Mouse (Mus musculus): ENCODE measurements around the gene Nop2. TPM values are rescaled to one million over a fixed set of nuclear protein-coding genes. Genes with fewer than 3 reads are reported as not detected.

Nop2 gene
- polyA plus RNA-seq, 1 experiment from 2014 or later: 72.1 TPM

Small RNAs within 50 kb of the gene (microRNA-seq; reads per million reads assigned to microRNA genes)
- 0.25 reads per million for gene Mir7045

Other genes starting within 250 kb of the Nop2 start
- 0.28 and 0.37 TPM in 2 replicates for gene Cd4, start 243.7 kb upstream of the Nop2 start, polyA plus RNA-seq (2014; fragmentation: Nextera tagmentation; extraction: Ambion mirVana)
- gene Lag3, start 220.2 kb upstream of the Nop2 start, polyA plus RNA-seq (2014; fragmentation: Nextera tagmentation; extraction: Ambion mirVana): 1.8 and 2.1 TPM in 2 replicates
- 232 and 257 TPM in 2 replicates for gene Ptms, start 211.8 kb upstream of the Nop2 start, polyA plus RNA-seq (2014; fragmentation: Nextera tagmentation; extraction: Ambion mirVana)
- 352 and 357 TPM in 2 replicates for gene Mlf2, start 200.5 kb upstream of the Nop2 start, polyA plus RNA-seq (2014; fragmentation: Nextera tagmentation; extraction: Ambion mirVana)
- 155 and 159 TPM in 2 replicates for gene Cops7a, start 166.4 kb upstream of the Nop2 start, polyA plus RNA-seq (2014; fragmentation: Nextera tagmentation; extraction: Ambion mirVana)
- 0.85 and 1.2 TPM in 2 replicates for gene Pianp, start 135.2 kb upstream of the Nop2 start, polyA plus RNA-seq (2014; fragmentation: Nextera tagmentation; extraction: Ambion mirVana)
- 9.2 and 10.8 TPM in 2 replicates for gene Zfp384, start 122.8 kb upstream of the Nop2 start, polyA plus RNA-seq (2014; fragmentation: Nextera tagmentation; extraction: Ambion mirVana)
- 94.4 and 108 TPM in 2 replicates for gene Ing4, start 92.1 kb upstream of the Nop2 start, polyA plus RNA-seq (2014; fragmentation: Nextera tagmentation; extraction: Ambion mirVana)
- 11.4 and 13.4 TPM in 2 replicates for gene Acrbp, start 82.2 kb upstream of the Nop2 start, polyA plus RNA-seq (2014; fragmentation: Nextera tagmentation; extraction: Ambion mirVana)
- 2.3 and 3.0 TPM in 2 replicates for gene Lpar5, start 64.0 kb upstream of the Nop2 start, polyA plus RNA-seq (2014; fragmentation: Nextera tagmentation; extraction: Ambion mirVana)
- 74.2 and 74.8 TPM in 2 replicates for gene Chd4, start 35.9 kb upstream of the Nop2 start, polyA plus RNA-seq (2014; fragmentation: Nextera tagmentation; extraction: Ambion mirVana)
- 6.7 and 7.6 TPM in 2 replicates for gene Iffo1, start 13.3 kb downstream of the Nop2 start, polyA plus RNA-seq (2014; fragmentation: Nextera tagmentation; extraction: Ambion mirVana)
- 2,406 and 2,408 TPM in 2 replicates for gene Gapdh, start 34.6 kb downstream of the Nop2 start, polyA plus RNA-seq (2014; fragmentation: Nextera tagmentation; extraction: Ambion mirVana)
- gene Ncapd2, start 59.8 kb downstream of the Nop2 start, polyA plus RNA-seq (2014; fragmentation: Nextera tagmentation; extraction: Ambion mirVana): 109 and 129 TPM in 2 replicates
- 217 and 221 TPM in 2 replicates for gene Mrpl51, start 59.9 kb downstream of the Nop2 start, polyA plus RNA-seq (2014; fragmentation: Nextera tagmentation; extraction: Ambion mirVana)
- gene Vamp1, start 83.6 kb downstream of the Nop2 start, polyA plus RNA-seq (2014; fragmentation: Nextera tagmentation; extraction: Ambion mirVana): 2.5 and 2.7 TPM in 2 replicates
- gene Tapbpl, start 100.0 kb downstream of the Nop2 start, polyA plus RNA-seq (2014; fragmentation: Nextera tagmentation; extraction: Ambion mirVana): 5.7 and 7.1 TPM in 2 replicates
- 1.4 and 2.1 TPM in 2 replicates for gene Cd27, start 105.1 kb downstream of the Nop2 start, polyA plus RNA-seq (2014; fragmentation: Nextera tagmentation; extraction: Ambion mirVana)
- 0.12 TPM in 1 of 2 replicates, not detected in the other for gene Tuba3a, start 154.1 kb downstream of the Nop2 start, polyA plus RNA-seq (2014; fragmentation: Nextera tagmentation; extraction: Ambion mirVana)
- gene Ltbr, start 182.0 kb downstream of the Nop2 start, polyA plus RNA-seq (2014; fragmentation: Nextera tagmentation; extraction: Ambion mirVana): 67.4 and 67.8 TPM in 2 replicates
- 2.0 TPM in 2 replicates for gene Scnn1a, start 188.8 kb downstream of the Nop2 start, polyA plus RNA-seq (2014; fragmentation: Nextera tagmentation; extraction: Ambion mirVana)
- 60.6 and 63.3 TPM in 2 replicates for gene Tnfrsf1a, start 217.5 kb downstream of the Nop2 start, polyA plus RNA-seq (2014; fragmentation: Nextera tagmentation; extraction: Ambion mirVana)
- gene Plekhg6, start 248.9 kb downstream of the Nop2 start, polyA plus RNA-seq (2014; fragmentation: Nextera tagmentation; extraction: Ambion mirVana): 2.4 and 2.8 TPM in 2 replicates